Mouse (Mus musculus): Measurements from ENCODE around the gene Pdk4. TPM values are rescaled to one million over a fixed set of nuclear protein-coding genes. Genes with fewer than 3 reads are reported as not detected.
A peak's percentile ranks its signal among the peaks of the same experiment; 100 is the strongest.

Pdk4 gene
- polyA plus RNA-seq, 1 experiment from 2014 or later = 0.33 TPM

- Histone ChIP-seq H3K27ac (ENCODE audit: low read depth, low read length) (no peak overlapping the region), H3K9me3 (ENCODE audit: control insufficient read depth, low read length) (no peaks in the 10 kb centered on the region), H3K9ac (replicated peaks; ENCODE audit: low read depth, low read length) (no peak overlapping the region), H3K4me3 (ENCODE audit: low read depth, low read length) (no peak overlapping the region), H3K4me2 (ENCODE audit: low read depth, low read length) (no peak overlapping the region), H3K27me3 (ENCODE audit: control insufficient read depth, insufficient read depth, low read length) (peaks cover 3% of the 10 kb centered on the region; the same call in 1 of the 2 replicates), H3K36me3 (ENCODE audit: control insufficient read depth, insufficient read depth, low read length) (no peaks in the 10 kb centered on the region), H3K4me1 (ENCODE audit: control insufficient read depth, insufficient read depth, low read length) (no peaks in the 10 kb centered on the region)
- WGBS = 88% methylated on average over 10 of the region's 10 CpGs
- no peak for ATAC-seq (ENCODE audit: low read depth)
Measured at GRCm38 (mm10) chr6:5501551-5501950, 5.4 kb upstream of the Pdk4 start.

- H3K27me3 ChIP-seq (ENCODE audit: control insufficient read depth, insufficient read depth, low read length) = peaks cover 3% of the 10 kb centered on the region; the same call in 1 of the 2 replicates
- no peaks in the 10 kb centered on the region for H3K36me3 ChIP-seq (ENCODE audit: control insufficient read depth, insufficient read depth, low read length)
- H3K4me2 ChIP-seq (ENCODE audit: low read depth, low read length) = no peak overlapping the region
- H3K9me3 ChIP-seq (ENCODE audit: control insufficient read depth, low read length) = no peaks in the 10 kb centered on the region
- no peak overlapping the region for H3K27ac ChIP-seq (ENCODE audit: low read depth, low read length)
- ATAC-seq (ENCODE audit: low read depth) = no peak
- no peak overlapping the region for H3K9ac ChIP-seq (replicated peaks; ENCODE audit: low read depth, low read length)
- 0 out of 2 replicates have a peak, but pooled peaks cover 4% of the 10 kb centered on the region for H3K4me1 ChIP-seq (ENCODE audit: control insufficient read depth, insufficient read depth, low read length)
- no peak overlapping the region for H3K4me3 ChIP-seq (ENCODE audit: low read depth, low read length)
- WGBS = 91% methylated on average over 11 of the region's 11 CpGs
Measured at GRCm38 (mm10) chr6:5498740-5499139, 2.6 kb upstream of the Pdk4 start.

GRCm38 (mm10) chr6:5496854-5497235 is 736 bp upstream of the Pdk4 start:
- 39% methylated on average over 3 of the region's 3 CpGs for WGBS
- no peak overlapping the region for H3K27ac ChIP-seq (ENCODE audit: low read depth, low read length)

GRCm38 (mm10) chr6:5485028-5485427 is 11.1 kb downstream of the Pdk4 start:
- 88% methylated on average over 7 of the region's 7 CpGs for WGBS

More at GRCm38 (mm10) chr6:5496854-5497235, 736 bp upstream of the Pdk4 start:
- Histone ChIP-seq H3K9ac (replicated peaks; ENCODE audit: low read depth, low read length) (no peak overlapping the region), H3K4me1 (ENCODE audit: control insufficient read depth, insufficient read depth, low read length) (0 out of 2 replicates have a peak, but pooled peaks cover 4% of the 10 kb centered on the region), H3K27me3 (ENCODE audit: control insufficient read depth, insufficient read depth, low read length) (peaks cover 3% of the 10 kb centered on the region; the same call in 1 of the 2 replicates), H3K9me3 (ENCODE audit: control insufficient read depth, low read length) (no peaks in the 10 kb centered on the region), H3K36me3 (ENCODE audit: control insufficient read depth, insufficient read depth, low read length) (no peaks in the 10 kb centered on the region), H3K4me2 (ENCODE audit: low read depth, low read length) (peak overlapping the region; percentile 99; the same call in 1 of the 2 replicates), H3K4me3 (ENCODE audit: low read depth, low read length) (no peak overlapping the region)
- ATAC-seq (ENCODE audit: low read depth) = peak; percentile 16; the same call in 1 of the 2 replicates

GRCm38 (mm10) chr6:5482270-5482783 is 13.8 kb downstream of the Pdk4 start:
- no peak for ATAC-seq (ENCODE audit: low read depth)
- Histone ChIP-seq H3K36me3 (ENCODE audit: control insufficient read depth, insufficient read depth, low read length) (no peaks in the 10 kb centered on the region), H3K4me1 (ENCODE audit: control insufficient read depth, insufficient read depth, low read length) (no peaks in the 10 kb centered on the region), H3K9ac (replicated peaks; ENCODE audit: low read depth, low read length) (no peak overlapping the region), H3K27me3 (ENCODE audit: control insufficient read depth, insufficient read depth, low read length) (no peaks in the 10 kb centered on the region), H3K27ac (ENCODE audit: low read depth, low read length) (no peak overlapping the region), H3K4me3 (ENCODE audit: low read depth, low read length) (no peak overlapping the region), H3K9me3 (ENCODE audit: control insufficient read depth, low read length) (no peaks in the 10 kb centered on the region), H3K4me2 (ENCODE audit: low read depth, low read length) (no peak overlapping the region)
- 77% methylated on average over 3 of the region's 3 CpGs for WGBS

More at GRCm38 (mm10) chr6:5485028-5485427, 11.1 kb downstream of the Pdk4 start:
- no peaks in the 10 kb centered on the region for H3K9me3 ChIP-seq (ENCODE audit: control insufficient read depth, low read length)
- ATAC-seq (ENCODE audit: low read depth) = no peak
- no peaks in the 10 kb centered on the region for H3K27me3 ChIP-seq (ENCODE audit: control insufficient read depth, insufficient read depth, low read length)
- no peak overlapping the region for H3K9ac ChIP-seq (replicated peaks; ENCODE audit: low read depth, low read length)
- H3K27ac ChIP-seq (ENCODE audit: low read depth, low read length) = no peak overlapping the region
- H3K36me3 ChIP-seq (ENCODE audit: control insufficient read depth, insufficient read depth, low read length) = no peaks in the 10 kb centered on the region
- H3K4me1 ChIP-seq (ENCODE audit: control insufficient read depth, insufficient read depth, low read length) = no peaks in the 10 kb centered on the region
- H3K4me2 ChIP-seq (ENCODE audit: low read depth, low read length) = no peak overlapping the region
- no peak overlapping the region for H3K4me3 ChIP-seq (ENCODE audit: low read depth, low read length)

GRCm38 (mm10) chr6:5481066-5481465 is 15.0 kb downstream of the Pdk4 start:
- no peak overlapping the region for H3K27ac ChIP-seq (ENCODE audit: low read depth, low read length)
- no peaks in the 10 kb centered on the region for H3K27me3 ChIP-seq (ENCODE audit: control insufficient read depth, insufficient read depth, low read length)
- H3K9me3 ChIP-seq (ENCODE audit: control insufficient read depth, low read length) = no peaks in the 10 kb centered on the region
- no peak overlapping the region for H3K9ac ChIP-seq (replicated peaks; ENCODE audit: low read depth, low read length)
- ATAC-seq (ENCODE audit: low read depth) = no peak
- no peak overlapping the region for H3K4me3 ChIP-seq (ENCODE audit: low read depth, low read length)
- H3K4me2 ChIP-seq (ENCODE audit: low read depth, low read length) = no peak overlapping the region
- 96% methylated on average over 2 of the region's 2 CpGs for WGBS
- no peaks in the 10 kb centered on the region for H3K4me1 ChIP-seq (ENCODE audit: control insufficient read depth, insufficient read depth, low read length)
- no peaks in the 10 kb centered on the region for H3K36me3 ChIP-seq (ENCODE audit: control insufficient read depth, insufficient read depth, low read length)

- Histone ChIP-seq H3K4me2 (ENCODE audit: low read depth, low read length) (no peak overlapping the region), H3K4me1 (ENCODE audit: control insufficient read depth, insufficient read depth, low read length) (no peaks in the 10 kb centered on the region), H3K27me3 (ENCODE audit: control insufficient read depth, insufficient read depth, low read length) (no peaks in the 10 kb centered on the region), H3K27ac (ENCODE audit: low read depth, low read length) (no peak overlapping the region), H3K4me3 (ENCODE audit: low read depth, low read length) (no peak overlapping the region), H3K9ac (replicated peaks; ENCODE audit: low read depth, low read length) (no peak overlapping the region), H3K36me3 (ENCODE audit: control insufficient read depth, insufficient read depth, low read length) (no peaks in the 10 kb centered on the region), H3K9me3 (ENCODE audit: control insufficient read depth, low read length) (no peaks in the 10 kb centered on the region)
- WGBS = 69% methylated on average over 1 of the region's 1 CpGs
- ATAC-seq (ENCODE audit: low read depth) = no peak
Measured at GRCm38 (mm10) chr6:5474021-5474420, 22.1 kb downstream of the Pdk4 start.

- H3K4me1 ChIP-seq (ENCODE audit: control insufficient read depth, insufficient read depth, low read length) = no peaks in the 10 kb centered on the region
- no peaks in the 10 kb centered on the region for H3K36me3 ChIP-seq (ENCODE audit: control insufficient read depth, insufficient read depth, low read length)
- H3K9me3 ChIP-seq (ENCODE audit: control insufficient read depth, low read length) = no peaks in the 10 kb centered on the region
- no peaks in the 10 kb centered on the region for H3K27me3 ChIP-seq (ENCODE audit: control insufficient read depth, insufficient read depth, low read length)
- ATAC-seq (ENCODE audit: low read depth) = no peak
- H3K4me2 ChIP-seq (ENCODE audit: low read depth, low read length) = no peak overlapping the region
- no peak overlapping the region for H3K27ac ChIP-seq (ENCODE audit: low read depth, low read length)
- H3K9ac ChIP-seq (replicated peaks; ENCODE audit: low read depth, low read length) = no peak overlapping the region
- H3K4me3 ChIP-seq (ENCODE audit: low read depth, low read length) = no peak overlapping the region
- 93% methylated on average over 2 of the region's 2 CpGs for WGBS
Measured at GRCm38 (mm10) chr6:5472692-5473091, 23.4 kb downstream of the Pdk4 start.

- Histone ChIP-seq H3K4me2 (ENCODE audit: low read depth, low read length) (no peak overlapping the region), H3K4me1 (ENCODE audit: control insufficient read depth, insufficient read depth, low read length) (no peaks in the 10 kb centered on the region), H3K9me3 (ENCODE audit: control insufficient read depth, low read length) (no peaks in the 10 kb centered on the region), H3K9ac (replicated peaks; ENCODE audit: low read depth, low read length) (no peak overlapping the region), H3K27ac (ENCODE audit: low read depth, low read length) (no peak overlapping the region), H3K27me3 (ENCODE audit: control insufficient read depth, insufficient read depth, low read length) (no peaks in the 10 kb centered on the region), H3K4me3 (ENCODE audit: low read depth, low read length) (no peak overlapping the region), H3K36me3 (ENCODE audit: control insufficient read depth, insufficient read depth, low read length) (no peaks in the 10 kb centered on the region)
- ATAC-seq (ENCODE audit: low read depth) = no peak
- 77% methylated on average over 10 of the region's 10 CpGs for WGBS
Measured at GRCm38 (mm10) chr6:5470480-5471318, 25.4 kb downstream of the Pdk4 start.
